In genomic region chr10:93834394-93834745, GRCm38 (mm10) we compare ENCODE assay signal across 9 mouse cellular contexts. TPM values are rescaled to one million over a fixed set of nuclear protein-coding genes. Genes with fewer than 3 reads are reported as not detected.
A peak's percentile ranks its signal among the peaks of the same experiment; 100 is the strongest.
DNase-seq lines count a peak whose midpoint lies in the region; ATAC-seq and TF ChIP-seq lines count a peak whose summit lies in the region.
"Had no signal": no experiment of that assay in that cellular context is flagged by ENCODE, and none has a peak within 500 bp of the region (broad histone marks: within the 10 kb centered on the region; RNA-seq: fewer than 3 reads in every experiment).

No protein-coding gene starts in this region.

- H3K9ac ChIP-seq in limb, embryonic 15.5 days: no peak overlapping the region
- no peak overlapping the region; the same call in 1 of the 2 replicates for H3K9ac ChIP-seq in stomach, embryonic 16.5 days (ENCODE audit: low read length)

- DNase-seq in gastrocnemius, adult 2 months: no peak
- DNase-seq in gastrocnemius, postnatal 36 days: no peak
- no peak for DNase-seq in spleen, adult 2 months (ENCODE audit: low read depth in 1 of 2, low spot score in 2 of 2)
- DNase-seq in spleen, postnatal 36 days (ENCODE audit: low spot score in 2 of 2): no peak
- no peak for DNase-seq in cerebellum, adult 9-10 months
- DNase-seq in gastrocnemius, postnatal 4 days (ENCODE audit: low spot score in 2 of 2): no peak

- H3K27me3 ChIP-seq in spleen, adult 2 months (ENCODE audit: control insufficient read depth, insufficient read depth, low read length): peaks cover 11% of the 10 kb centered on the region
- H3K27me3 ChIP-seq in limb, embryonic 15.5 days: peaks cover 62% of the 10 kb centered on the region
- H3K27me3 ChIP-seq in stomach, embryonic 16.5 days (ENCODE audit: control insufficient read depth, insufficient read depth, low read length): peaks cover 55% of the 10 kb centered on the region

- H3K36me3 ChIP-seq in spleen, adult 2 months (ENCODE audit: control insufficient read depth, insufficient read depth, low read length): no peaks in the 10 kb centered on the region
- H3K36me3 ChIP-seq in limb, embryonic 15.5 days: no peaks in the 10 kb centered on the region
- no peaks in the 10 kb centered on the region for H3K36me3 ChIP-seq in stomach, embryonic 16.5 days (ENCODE audit: control insufficient read depth, insufficient read depth, low read length)

- H3K27ac ChIP-seq in gastrocnemius, adult 2 months: no peak overlapping the region
- no peak overlapping the region for H3K27ac ChIP-seq in spleen, adult 2 months (ENCODE audit: insufficient read depth, low read length)
- H3K27ac ChIP-seq in limb, embryonic 15.5 days: no peak overlapping the region
- H3K27ac ChIP-seq in stomach, embryonic 16.5 days (ENCODE audit: low read length): no peak overlapping the region

- H3K4me1 ChIP-seq in spleen, adult 2 months (ENCODE audit: control insufficient read depth, insufficient read depth, insufficient read length): peaks cover 13% of the 10 kb centered on the region
- peaks cover 22% of the 10 kb centered on the region for H3K4me1 ChIP-seq in limb, embryonic 15.5 days
- peaks cover 11% of the 10 kb centered on the region; the same call in 1 of the 2 replicates for H3K4me1 ChIP-seq in stomach, embryonic 16.5 days (ENCODE audit: control insufficient read depth, insufficient read depth, low read length)

- no peak for TF ChIP-seq CTCF in gastrocnemius, adult 2 months (IDR thresholded peaks at IDR 0.05)
- no peak for TF ChIP-seq CTCF in spleen, adult 2 months (IDR thresholded peaks at IDR 0.05; ENCODE audit: extremely low read depth, insufficient read depth, insufficient read length, insufficient replicate concordance)

- TF ChIP-seq POLR2A in spleen, adult 2 months (IDR thresholded peaks at IDR 0.05; ENCODE audit: low read depth, low read length): no peak

- H3K4me3 ChIP-seq in gastrocnemius, adult 2 months: peak overlapping the region; percentile 88
- H3K4me3 ChIP-seq in spleen, adult 2 months (ENCODE audit: extremely low read depth, insufficient read depth, insufficient read length): peak overlapping the region; percentile 61
- peak overlapping the region; percentile 69 for H3K4me3 ChIP-seq in limb, embryonic 15.5 days
- H3K4me3 ChIP-seq in stomach, embryonic 16.5 days (replicated peaks; ENCODE audit: low read length): peak overlapping the region; percentile 63

- no peak for ATAC-seq in limb, embryonic 15.5 days (ENCODE audit: insufficient number of reproducible peaks, low FRiP score, low TSS enrichment, low read depth)
- ATAC-seq in stomach, embryonic 16.5 days (ENCODE audit: insufficient read depth, low FRiP score): no peak

- H3K4me2 ChIP-seq in limb, embryonic 15.5 days: peak overlapping the region; percentile 93
- H3K4me2 ChIP-seq in stomach, embryonic 16.5 days (ENCODE audit: low read depth, low read length): peak overlapping the region; percentile 87

- intact Hi-C loops in gastrocnemius, adult 2 months (cut with DNase I): no loop called here
- intact Hi-C loops in gastrocnemius, postnatal 36 days (cut with DNase I): no loop called here

- 10% methylated on average over 13 of the region's 13 CpGs for WGBS in spleen, adult 2 months
- 5% methylated on average over 13 of the region's 13 CpGs for WGBS in limb, embryonic 15.5 days
- WGBS in stomach, embryonic 16.5 days: 4% methylated on average over 13 of the region's 13 CpGs

- no peaks in the 10 kb centered on the region for H3K9me3 ChIP-seq in limb, embryonic 15.5 days
- H3K9me3 ChIP-seq in stomach, embryonic 16.5 days (replicated peaks; ENCODE audit: control insufficient read depth, low read length): no peaks in the 10 kb centered on the region

RNA-seq across cellular contexts. Expression of gene Usp44, which starts 3.0 kb away (rescaled TPM):
- total RNA-seq in gastrocnemius, adult 2 months (2021): under 1 TPM; 0.31 to 0.33 TPM
- total RNA-seq in gastrocnemius, postnatal 36 days (2021): under 1 TPM; 0.22 to 0.46 TPM
- 0.08 TPM in 1 of 2 replicates, not detected in the other for polyA plus RNA-seq in spleen, adult 2 months (2012; rRNA removed)
- 0.52 and 0.95 TPM in 2 replicates for polyA plus RNA-seq in limb, embryonic 15.5 days (2015; fragmentation: Nextera tagmentation; extraction: Ambion mirVana)
- polyA plus RNA-seq in stomach, embryonic 16.5 days (2015; fragmentation: Nextera tagmentation; extraction: Ambion mirVana): 0.22 and 0.35 TPM in 2 replicates
- total RNA-seq in gastrocnemius, postnatal 4 days (2021): under 1 TPM; 0.49 to 0.64 TPM
- total RNA-seq: left cerebral cortex, adult 8-10 months had no signal
